Mouse (Mus musculus): Measurements from ENCODE around the gene Mcrip1. TPM values are rescaled to one million over a fixed set of nuclear protein-coding genes. Genes with fewer than 3 reads are reported as not detected.

Gene Mcrip1
- polyA plus RNA-seq, 1 experiment from 2014 or later = 237 TPM

Other genes starting within 250 kb of the Mcrip1 start
- 2,965 and 3,081 TPM in 2 replicates for gene Actg1, start 201.2 kb downstream of the Mcrip1 start, polyA plus RNA-seq (2014; fragmentation: Nextera tagmentation; extraction: Ambion mirVana)
- 1.4 TPM in 2 replicates for gene Fscn2, start 188.2 kb downstream of the Mcrip1 start, polyA plus RNA-seq (2014; fragmentation: Nextera tagmentation; extraction: Ambion mirVana)
- 25.3 and 29.2 TPM in 2 replicates for gene Faap100, start 171.0 kb downstream of the Mcrip1 start, polyA plus RNA-seq (2014; fragmentation: Nextera tagmentation; extraction: Ambion mirVana)
- 41.0 and 44.7 TPM in 2 replicates for gene Nploc4, start 112.0 kb downstream of the Mcrip1 start, polyA plus RNA-seq (2014; fragmentation: Nextera tagmentation; extraction: Ambion mirVana)
- not detected in 2 replicates for gene Tspan10, start 107.1 kb downstream of the Mcrip1 start, polyA plus RNA-seq (2014; fragmentation: Nextera tagmentation; extraction: Ambion mirVana)
- gene Pde6g, start 96.2 kb downstream of the Mcrip1 start, polyA plus RNA-seq (2014; fragmentation: Nextera tagmentation; extraction: Ambion mirVana) = 0.40 and 0.41 TPM in 2 replicates
- gene Oxld1, start 91.7 kb downstream of the Mcrip1 start, polyA plus RNA-seq (2014; fragmentation: Nextera tagmentation; extraction: Ambion mirVana) = 10.4 and 11.5 TPM in 2 replicates
- gene Ccdc137, start 91.6 kb downstream of the Mcrip1 start, polyA plus RNA-seq (2014; fragmentation: Nextera tagmentation; extraction: Ambion mirVana) = 25.4 and 25.6 TPM in 2 replicates
- gene Arl16, start 82.1 kb downstream of the Mcrip1 start, polyA plus RNA-seq (2014; fragmentation: Nextera tagmentation; extraction: Ambion mirVana) = 48.0 and 53.0 TPM in 2 replicates
- 137 and 152 TPM in 2 replicates for gene Mrpl12, start 65.1 kb downstream of the Mcrip1 start, polyA plus RNA-seq (2014; fragmentation: Nextera tagmentation; extraction: Ambion mirVana)
- gene Slc25a10, start 57.9 kb downstream of the Mcrip1 start, polyA plus RNA-seq (2014; fragmentation: Nextera tagmentation; extraction: Ambion mirVana) = 30.0 and 38.7 TPM in 2 replicates
- gene Gcgr, start 19.0 kb downstream of the Mcrip1 start, polyA plus RNA-seq (2014; fragmentation: Nextera tagmentation; extraction: Ambion mirVana) = 0.11 TPM in 1 of 2 replicates, not detected in the other
- gene Ppp1r27, start 1.4 kb upstream of the Mcrip1 start, polyA plus RNA-seq (2014; fragmentation: Nextera tagmentation; extraction: Ambion mirVana) = not detected in 2 replicates
- gene P4hb, start 23.5 kb upstream of the Mcrip1 start, polyA plus RNA-seq (2014; fragmentation: Nextera tagmentation; extraction: Ambion mirVana) = 492 and 493 TPM in 2 replicates
- 521 and 583 TPM in 2 replicates for gene Arhgdia, start 31.9 kb upstream of the Mcrip1 start, polyA plus RNA-seq (2014; fragmentation: Nextera tagmentation; extraction: Ambion mirVana)
- gene Alyref, start 48.6 kb upstream of the Mcrip1 start, polyA plus RNA-seq (2014; fragmentation: Nextera tagmentation; extraction: Ambion mirVana) = 820 and 827 TPM in 2 replicates
- 178 and 204 TPM in 2 replicates for gene Anapc11, start 48.7 kb upstream of the Mcrip1 start, polyA plus RNA-seq (2014; fragmentation: Nextera tagmentation; extraction: Ambion mirVana)
- gene Npb, start 58.8 kb upstream of the Mcrip1 start, polyA plus RNA-seq (2014; fragmentation: Nextera tagmentation; extraction: Ambion mirVana) = 0.38 TPM in 1 of 2 replicates, not detected in the other
- 89.4 and 101 TPM in 2 replicates for gene Pcyt2, start 68.2 kb upstream of the Mcrip1 start, polyA plus RNA-seq (2014; fragmentation: Nextera tagmentation; extraction: Ambion mirVana)
- gene Sirt7, start 75.5 kb upstream of the Mcrip1 start, polyA plus RNA-seq (2014; fragmentation: Nextera tagmentation; extraction: Ambion mirVana) = 29.5 and 33.2 TPM in 2 replicates
- gene Mafg, start 83.9 kb upstream of the Mcrip1 start, polyA plus RNA-seq (2014; fragmentation: Nextera tagmentation; extraction: Ambion mirVana) = 18.0 and 19.7 TPM in 2 replicates
- gene Pycr1, start 94.0 kb upstream of the Mcrip1 start, polyA plus RNA-seq (2014; fragmentation: Nextera tagmentation; extraction: Ambion mirVana) = 32.4 and 32.8 TPM in 2 replicates
- 0.36 and 0.57 TPM in 2 replicates for gene Myadml2, start 98.4 kb upstream of the Mcrip1 start, polyA plus RNA-seq (2014; fragmentation: Nextera tagmentation; extraction: Ambion mirVana)
- 0.90 and 1.4 TPM in 2 replicates for gene Notum, start 111.4 kb upstream of the Mcrip1 start, polyA plus RNA-seq (2014; fragmentation: Nextera tagmentation; extraction: Ambion mirVana)
- 101 and 113 TPM in 2 replicates for gene Aspscr1, start 123.2 kb upstream of the Mcrip1 start, polyA plus RNA-seq (2014; fragmentation: Nextera tagmentation; extraction: Ambion mirVana)
- 119 and 131 TPM in 2 replicates for gene Cenpx, start 164.0 kb upstream of the Mcrip1 start, polyA plus RNA-seq (2014; fragmentation: Nextera tagmentation; extraction: Ambion mirVana)
- 30.9 TPM in 2 replicates for gene Lrrc45, start 164.2 kb upstream of the Mcrip1 start, polyA plus RNA-seq (2014; fragmentation: Nextera tagmentation; extraction: Ambion mirVana)
- 9.9 and 12.3 TPM in 2 replicates for gene Rac3, start 171.7 kb upstream of the Mcrip1 start, polyA plus RNA-seq (2014; fragmentation: Nextera tagmentation; extraction: Ambion mirVana)
- 10.6 and 12.4 TPM in 2 replicates for gene Dcxr, start 177.6 kb upstream of the Mcrip1 start, polyA plus RNA-seq (2014; fragmentation: Nextera tagmentation; extraction: Ambion mirVana)
- 1.00 and 1.1 TPM in 2 replicates for gene Cbr2, start 182.4 kb upstream of the Mcrip1 start, polyA plus RNA-seq (2014; fragmentation: Nextera tagmentation; extraction: Ambion mirVana)
- gene Hmga1b, start 213.1 kb upstream of the Mcrip1 start, polyA plus RNA-seq (2014; fragmentation: Nextera tagmentation; extraction: Ambion mirVana) = 8.2 and 9.1 TPM in 2 replicates
- 28.2 and 30.6 TPM in 2 replicates for gene Rfng, start 234.5 kb upstream of the Mcrip1 start, polyA plus RNA-seq (2014; fragmentation: Nextera tagmentation; extraction: Ambion mirVana)
- gene Gps1, start 234.5 kb upstream of the Mcrip1 start, polyA plus RNA-seq (2014; fragmentation: Nextera tagmentation; extraction: Ambion mirVana) = 254 and 269 TPM in 2 replicates
- gene Dus1l, start 246.7 kb upstream of the Mcrip1 start, polyA plus RNA-seq (2014; fragmentation: Nextera tagmentation; extraction: Ambion mirVana) = 73.6 and 76.9 TPM in 2 replicates